Mouse (Mus musculus): ENCODE measurements around the gene Fam53a. TPM values are rescaled to one million over a fixed set of nuclear protein-coding genes. Genes with fewer than 3 reads are reported as not detected.

The Fam53a gene
- polyA plus RNA-seq, 2 experiments from 2014 or later = 23.2 to 28.0 TPM

- no peak for ATAC-seq
These were observed 1.2 kb upstream of the Fam53a start for GRCm38 (mm10) chr5:33630615-33631014.

- ATAC-seq = peak; percentile 2
These were observed 626 bp upstream of the Fam53a start for GRCm38 (mm10) chr5:33630061-33630460.

GRCm38 (mm10) chr5:33628820-33629300, 575 bp downstream of the Fam53a start:
- peak; percentile 19 for ATAC-seq

GRCm38 (mm10) chr5:33627968-33628367, 1.5 kb downstream of the Fam53a start:
- no peak for ATAC-seq

GRCm38 (mm10) chr5:33623766-33624165, 5.7 kb downstream of the Fam53a start:
- ATAC-seq = no peak

GRCm38 (mm10) chr5:33622671-33623070, 6.8 kb downstream of the Fam53a start:
- ATAC-seq = no peak

- ATAC-seq = no peak
These were observed 15.0 kb downstream of the Fam53a start for GRCm38 (mm10) chr5:33614391-33614790.

GRCm38 (mm10) chr5:33611795-33612194, 17.6 kb downstream of the Fam53a start:
- ATAC-seq = no peak

- no peak for ATAC-seq
These were observed 20.2 kb downstream of the Fam53a start for GRCm38 (mm10) chr5:33609226-33609625.

GRCm38 (mm10) chr5:33607434-33607833, 22.0 kb downstream of the Fam53a start:
- ATAC-seq = no peak

GRCm38 (mm10) chr5:33606631-33607030, 22.8 kb downstream of the Fam53a start:
- no peak for ATAC-seq

- ATAC-seq = no peak
These were observed 24.1 kb downstream of the Fam53a start for GRCm38 (mm10) chr5:33605314-33605713.

GRCm38 (mm10) chr5:33593620-33594019, 35.8 kb downstream of the Fam53a start:
- ATAC-seq = no peak

GRCm38 (mm10) chr5:33589221-33589888, 40.1 kb downstream of the Fam53a start:
- no peak for ATAC-seq

GRCm38 (mm10) chr5:33588066-33588465, 41.4 kb downstream of the Fam53a start:
- ATAC-seq = no peak

- ATAC-seq = no peak
These were observed 41.9 kb downstream of the Fam53a start for GRCm38 (mm10) chr5:33587498-33588058.

- no peak for ATAC-seq
These were observed 49.1 kb downstream of the Fam53a start for GRCm38 (mm10) chr5:33580336-33580735.

- no peak for ATAC-seq
These were observed 55.2 kb downstream of the Fam53a start for GRCm38 (mm10) chr5:33574207-33574606.

GRCm38 (mm10) chr5:33565886-33566285, 63.5 kb downstream of the Fam53a start:
- no peak for ATAC-seq

GRCm38 (mm10) chr5:33556277-33556995, 73.0 kb downstream of the Fam53a start:
- no peak for ATAC-seq

Data from activated CD4-positive, CD25-positive, alpha-beta regulatory T cell, adult 4 months (primary cell).